In the genomic region with DNA sequence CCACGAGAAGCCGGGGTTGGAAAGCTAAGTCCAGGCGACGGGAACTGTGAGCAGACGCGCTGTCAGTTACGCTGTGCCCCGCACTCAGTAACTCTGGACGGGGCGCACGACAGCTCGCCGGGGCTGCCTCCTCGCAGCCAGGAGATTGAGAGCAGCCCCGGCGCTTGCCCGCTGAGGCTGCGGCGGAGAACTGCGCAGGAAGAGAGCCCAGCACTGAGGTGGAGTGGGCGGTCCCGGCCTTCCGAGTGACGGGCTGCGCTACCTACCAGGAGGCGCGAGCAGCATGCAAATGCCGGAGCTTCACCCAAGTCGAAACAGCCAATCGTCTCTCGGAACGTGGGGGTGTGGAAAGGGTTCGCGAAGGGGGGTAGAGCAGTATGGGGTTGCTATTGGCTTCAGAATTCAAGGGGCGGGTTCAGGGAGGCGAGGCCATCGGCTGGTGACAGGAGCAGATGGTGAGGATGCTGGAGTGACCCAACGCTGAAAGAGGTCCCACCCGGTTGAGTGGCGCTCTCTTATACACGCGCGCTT, we compare ENCODE assay signal across 8 mouse cellular contexts. TPM values are rescaled to one million over a fixed set of nuclear protein-coding genes. Genes with fewer than 3 reads are reported as not detected.
DNase-seq lines count a peak whose midpoint lies in the region; ATAC-seq lines count a peak whose summit lies in the region.

Gene Hs3st3b1, minus strand, starts transcription at position 200 of the 531 bp plus-strand sequence.

- DNase-seq in ES-CJ7 (ENCODE audit: low read depth, low spot score), result peak; percentile 99
- peak; percentile 23 for DNase-seq in cerebellum, adult 9-11 months
- peak; percentile 77 to 82 for DNase-seq in frontal cortex, postnatal 14 days (ENCODE audit: low spot score in 2 of 2)
- peak; percentile 66 to 77 for DNase-seq in layer of hippocampus, postnatal 10 days (ENCODE audit: low spot score in 2 of 2)
- DNase-seq in lung, postnatal 10 days, result peak; percentile 96
- DNase-seq in ovary, postnatal 14 days (ENCODE audit: low spot score), result peak; percentile 87
- DNase-seq in thymus, postnatal 10 days (ENCODE audit: low spot score in 2 of 2), result peak; percentile 88 to 90

- H3K36me3 ChIP-seq in hindbrain, embryonic 12.5 days, result no peaks in the 10 kb centered on the region

- H3K4me1 ChIP-seq in hindbrain, embryonic 12.5 days, result peaks cover 47% of the 10 kb centered on the region

- peak; percentile 94 for ATAC-seq in hindbrain, embryonic 12.5 days (ENCODE audit: low FRiP score)

- H3K4me2 ChIP-seq in hindbrain, embryonic 12.5 days (replicated peaks), result peak within 1 kb of the TSS; percentile 87

- peak within 1 kb of the TSS; percentile 67; the same call in 1 of the 2 replicates for H3K27ac ChIP-seq in hindbrain, embryonic 12.5 days

- no peaks in the 10 kb centered on the region for H3K9me3 ChIP-seq in hindbrain, embryonic 12.5 days (replicated peaks)

- peak within 1 kb of the TSS; percentile 65 for H3K4me3 ChIP-seq in hindbrain, embryonic 12.5 days

- H3K27me3 ChIP-seq in hindbrain, embryonic 12.5 days, result peaks cover 69% of the 10 kb centered on the region

- under 1% methylated on average over 43 of the region's 43 CpGs for WGBS in hindbrain, embryonic 12.5 days

- peak within 1 kb of the TSS; percentile 80 for H3K9ac ChIP-seq in hindbrain, embryonic 12.5 days

RNA-seq across cellular contexts. Expression of gene Hs3st3b1, which starts in this region (rescaled TPM):
- 11.2 and 15.1 TPM in 2 replicates for polyA plus RNA-seq in hindbrain, embryonic 12.5 days (2016; fragmentation: Nextera tagmentation; extraction: Ambion mirVana)
- under 1 TPM; 0.39 to 0.74 TPM for total RNA-seq in layer of hippocampus, postnatal 10 days (2021)

Comparison
In these comparisons a context has a peak if more than half of its experiments do, and no peak if none do; other contexts are left out.
1. Peak in every context shown above with its lines: DNase-seq, ATAC-seq, H3K4me3 ChIP-seq and H3K27ac ChIP-seq.
2. Peak in DNase-seq in layer of hippocampus, postnatal 10 days; RNA of the gene not detected or under 1 TPM.
3. DNase-seq: peak in every context shown above with its lines; median percentile 99 in ES-CJ7; 96 in lung, postnatal 10 days; 89 in thymus, postnatal 10 days; 87 in ovary, postnatal 14 days; 80 in frontal cortex, postnatal 14 days; 72 in layer of hippocampus, postnatal 10 days; 23 in cerebellum, adult 9-11 months.